Mouse (Mus musculus) hindbrain, embryonic 11.5 days (tissue): ENCODE measurements at regions not wholly inside any gene's neighbourhood (a gene's known extent, or its start where the extent isn't known, plus 50 kb on each side); places are given as distances from the start of the nearest gene placed in this dataset.

Experiments used
- ATAC-seq: fragments of 200-750 bp; cut with Nextera tagmentation; 2 replicates; pipeline ENCODE4 v1.8.0; 2017; ENCODE audit warnings: mild to moderate bottlenecking, moderate TSS enrichment, moderate library complexity; ENCODE audit not compliant: low FRiP score
- DNase-seq: peaks from one replicate; pipeline ENCODE4 v3.0.0-alpha.2; 2015; ENCODE audit warnings: low spot score
- H3K27ac ChIP-seq: fragments of 300-500 bp; sonication (generic); 2 replicates; pipeline ENCODE4 v1.5.1; 2014; ENCODE audit warnings: mild to moderate bottlenecking, low read depth, low read length
- H3K27me3 ChIP-seq: fragments of 300-500 bp; sonication (generic); 2 replicates; pipeline ENCODE4 v1.6.1; 2014; ENCODE audit warnings: mild to moderate bottlenecking, low read length, moderate library complexity, mixed read lengths; ENCODE audit not compliant: control insufficient read depth, insufficient read depth
- H3K36me3 ChIP-seq: fragments of 300-500 bp; sonication (generic); 2 replicates; pipeline ENCODE4 v1.6.1; 2014; ENCODE audit warnings: mild to moderate bottlenecking, low read length, moderate library complexity, mixed read lengths; ENCODE audit not compliant: control insufficient read depth, insufficient read depth
- H3K4me1 ChIP-seq: fragments of 300-500 bp; sonication (generic); replicated peaks from 2 replicates; pipeline ENCODE4 v1.6.1; 2014; ENCODE audit warnings: low read length, mixed read lengths; ENCODE audit not compliant: control insufficient read depth, insufficient read depth
- H3K4me2 ChIP-seq: fragments of 300-500 bp; sonication (generic); replicated peaks from 2 replicates; pipeline ENCODE4 v1.6.1; 2014; ENCODE audit warnings: mild to moderate bottlenecking, low read depth, low read length
- H3K4me3 ChIP-seq: fragments of 300-500 bp; sonication (generic); 2 replicates; pipeline ENCODE4 v1.5.1; 2014; ENCODE audit warnings: low read depth, low read length
- H3K9ac ChIP-seq: fragments of 300-500 bp; sonication (generic); 2 replicates; pipeline ENCODE4 v1.6.1; 2014; ENCODE audit warnings: low read depth, low read length
- H3K9me3 ChIP-seq: fragments of 300-500 bp; sonication (generic); 2 replicates; pipeline ENCODE4 v1.6.1; 2016; ENCODE audit warnings: low read length; ENCODE audit not compliant: control insufficient read depth
- WGBS: fragments of 180-500 bp; shearing (Covaris S2); extraction: QIAGEN DNeasy Blood & Tissue Kit; methylation state at CpG from one replicate; pipeline ENCODE4 v1.1.7; 2014; 5-methylcytosine and 5-hydroxymethylcytosine counted together

DNA sequence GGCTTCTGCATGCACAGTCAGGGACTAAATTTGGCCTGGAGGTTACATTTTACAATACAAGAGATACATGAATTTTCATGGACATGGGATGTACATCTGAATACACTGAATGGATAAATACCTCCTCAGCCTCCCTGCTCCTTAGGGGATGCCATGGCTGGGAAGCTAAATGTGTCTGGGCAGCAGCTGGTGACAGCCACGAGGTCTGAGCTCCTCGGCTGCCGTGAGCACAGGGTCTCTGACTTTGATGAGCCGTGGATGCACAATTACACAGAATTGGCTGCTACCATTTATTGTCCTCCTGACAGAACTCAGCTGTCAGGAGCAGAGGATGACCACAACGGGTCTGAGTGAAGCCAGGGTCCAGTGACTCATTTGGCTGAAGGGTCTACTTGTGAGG lies 80.3 kb upstream of the Arhgap21 start:
- Histone ChIP-seq H3K4me3 (no peak overlapping the region), H3K27ac (peak overlapping the region; percentile 70), H3K4me2 (no peak overlapping the region), H3K4me1 (0 out of 2 replicates have a peak, but pooled peaks cover 5% of the 10 kb centered on the region), H3K9ac (no peak overlapping the region), H3K9me3 (no peaks in the 10 kb centered on the region), H3K27me3 (no peaks in the 10 kb centered on the region), H3K36me3 (no peaks in the 10 kb centered on the region)
- 42% methylated on average over 5 of the region's 5 CpGs for WGBS
- DNase-seq (peak; percentile 57), ATAC-seq (peak; percentile 82)

DNA sequence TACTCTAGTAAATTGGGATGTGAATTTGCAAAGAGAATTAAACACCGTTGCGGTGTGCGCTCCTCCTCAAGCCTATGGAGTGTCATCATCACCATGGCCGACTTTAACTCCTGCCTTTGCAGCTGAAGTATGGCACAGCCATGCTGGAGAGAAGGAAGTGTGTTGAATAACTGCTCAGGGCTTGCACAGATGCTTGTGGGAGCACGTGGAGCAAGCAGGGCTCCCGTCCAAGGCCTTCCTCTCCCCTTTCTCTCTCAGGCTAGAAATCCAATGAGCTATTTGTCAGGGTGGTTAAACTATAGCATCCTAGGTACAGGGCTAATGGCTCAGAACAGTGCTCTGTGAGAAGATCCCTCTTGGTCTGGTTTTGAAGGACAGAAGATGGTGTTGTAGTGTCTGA lies 79.5 kb upstream of the Arhgap21 start:
- ATAC-seq (no peak), DNase-seq (no peak)
- H3K36me3 ChIP-seq: no peaks in the 10 kb centered on the region
- no peak overlapping the region for H3K4me2 ChIP-seq
- 85% methylated on average over 6 of the region's 6 CpGs for WGBS
- H3K9me3 ChIP-seq: no peaks in the 10 kb centered on the region
- H3K9ac ChIP-seq: no peak overlapping the region
- 0 out of 2 replicates have a peak, but pooled peaks cover 5% of the 10 kb centered on the region for H3K4me1 ChIP-seq
- H3K27ac ChIP-seq: peak overlapping the region; percentile 70
- no peaks in the 10 kb centered on the region for H3K27me3 ChIP-seq
- no peak overlapping the region for H3K4me3 ChIP-seq

GRCm38 (mm10) chr2:21046503-21047116 lies 77.9 kb upstream of the Arhgap21 start:
- peak; percentile 34 for DNase-seq
- peak; percentile 21; the same call in 1 of the 2 replicates for ATAC-seq
- Histone ChIP-seq H3K4me3 (no peak overlapping the region), H3K4me1 (0 out of 2 replicates have a peak, but pooled peaks cover 5% of the 10 kb centered on the region), H3K36me3 (no peaks in the 10 kb centered on the region), H3K9ac (no peak overlapping the region), H3K27ac (peak overlapping the region; percentile 58), H3K4me2 (no peak overlapping the region), H3K27me3 (no peaks in the 10 kb centered on the region), H3K9me3 (no peaks in the 10 kb centered on the region)
- WGBS: 41% methylated on average over 9 of the region's 9 CpGs

DNA sequence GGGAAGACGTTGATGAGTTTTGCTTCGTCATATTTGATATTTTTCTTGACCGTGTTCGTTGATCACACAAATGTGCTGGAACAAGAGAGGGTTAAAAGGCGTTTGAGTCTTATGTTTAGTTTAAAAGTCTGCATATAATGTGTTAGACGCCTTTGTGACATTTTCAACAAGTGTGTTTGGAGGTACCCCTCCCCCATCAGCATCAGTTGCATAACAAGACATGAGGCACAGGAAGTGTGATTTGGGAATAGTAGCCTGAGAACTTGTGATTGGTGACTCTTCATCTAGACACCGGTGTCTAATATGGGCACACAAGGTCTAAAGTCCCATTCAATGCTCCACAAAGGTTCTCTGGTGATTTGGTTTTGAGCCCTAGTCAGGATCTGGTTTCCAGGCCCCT lies 76.1 kb upstream of the Arhgap21 start:
- Histone ChIP-seq H3K9me3 (no peaks in the 10 kb centered on the region), H3K4me3 (no peak overlapping the region), H3K4me2 (no peak overlapping the region), H3K9ac (no peak overlapping the region), H3K27me3 (no peaks in the 10 kb centered on the region), H3K27ac (0 out of 2 replicates have a peak overlapping the region, but pooled peaks have one; percentile 77), H3K4me1 (0 out of 2 replicates have a peak, but pooled peaks cover 5% of the 10 kb centered on the region), H3K36me3 (no peaks in the 10 kb centered on the region)
- ATAC-seq: no peak
- 85% methylated on average over 7 of the region's 7 CpGs for WGBS
- no peak for DNase-seq

DNA sequence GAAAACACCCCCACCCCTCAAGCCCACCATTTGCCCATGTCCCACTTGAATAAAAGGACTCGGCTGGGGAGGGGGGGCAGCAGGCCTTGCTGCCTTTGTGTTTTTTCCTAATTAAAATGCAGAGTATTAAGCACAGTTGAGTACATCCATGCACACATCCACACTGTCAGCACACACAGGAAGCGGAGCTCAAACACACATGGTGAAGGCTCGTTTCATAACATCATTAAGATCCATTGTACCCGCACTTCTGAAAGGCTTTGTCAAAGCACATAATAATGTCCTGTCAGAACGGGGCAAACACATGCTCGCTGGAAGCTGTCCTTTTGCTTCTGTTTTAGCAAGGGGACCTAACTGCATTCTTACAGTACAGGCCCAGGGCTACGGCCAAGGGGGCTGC lies 75.3 kb upstream of the Arhgap21 start:
- H3K4me2 ChIP-seq: no peak overlapping the region
- H3K27me3 ChIP-seq: no peaks in the 10 kb centered on the region
- peak overlapping the region; percentile 77 for H3K27ac ChIP-seq
- no peaks in the 10 kb centered on the region for H3K9me3 ChIP-seq
- H3K36me3 ChIP-seq: no peaks in the 10 kb centered on the region
- peak; percentile 46 for DNase-seq
- ATAC-seq: peak; percentile 78
- H3K9ac ChIP-seq: no peak overlapping the region; the same call in 1 of the 2 replicates
- WGBS: 27% methylated on average over 7 of the region's 7 CpGs
- H3K4me1 ChIP-seq: 0 out of 2 replicates have a peak, but pooled peaks cover 5% of the 10 kb centered on the region
- H3K4me3 ChIP-seq: no peak overlapping the region

- Histone ChIP-seq H3K27ac (peak overlapping the region; percentile 77; the same call in 1 of the 2 replicates), H3K9me3 (no peaks in the 10 kb centered on the region), H3K27me3 (no peaks in the 10 kb centered on the region), H3K4me3 (no peak overlapping the region), H3K4me2 (no peak overlapping the region), H3K9ac (no peak overlapping the region), H3K4me1 (0 out of 2 replicates have a peak, but pooled peaks cover 5% of the 10 kb centered on the region), H3K36me3 (no peaks in the 10 kb centered on the region)
- ATAC-seq (peak; percentile 20; the same call in 1 of the 2 replicates), DNase-seq (peak; percentile 31)
- 40% methylated on average over 4 of the region's 4 CpGs for WGBS
Observed at GRCm38 (mm10) chr2:21043302-21043701, 74.6 kb upstream of the Arhgap21 start.

DNA sequence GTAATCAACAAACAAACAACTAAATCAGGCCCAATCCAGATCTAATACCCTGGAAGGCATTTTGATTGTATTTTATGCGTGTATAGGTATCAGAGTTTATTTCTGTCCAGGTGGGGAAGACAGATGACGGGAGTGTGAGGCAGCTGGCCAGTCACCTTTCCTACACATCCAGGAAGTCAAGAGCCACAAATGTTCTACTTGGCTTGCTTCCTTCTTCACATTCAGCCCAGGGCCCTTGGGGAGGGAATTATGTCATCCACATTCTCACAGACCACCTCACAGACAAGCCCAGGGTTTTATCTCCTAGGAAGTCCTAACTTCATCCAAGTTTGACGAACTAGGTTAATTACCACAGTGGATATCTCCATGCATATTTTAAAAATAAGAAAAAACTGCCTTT lies 68.9 kb upstream of the Arhgap21 start:
- no peaks in the 10 kb centered on the region for H3K9me3 ChIP-seq
- no peaks in the 10 kb centered on the region for H3K27me3 ChIP-seq
- WGBS: 93% methylated on average over 3 of the region's 3 CpGs
- ATAC-seq (no peak), DNase-seq (no peak)
- no peaks in the 10 kb centered on the region for H3K36me3 ChIP-seq
- no peak overlapping the region for H3K4me3 ChIP-seq
- no peaks in the 10 kb centered on the region for H3K4me1 ChIP-seq
- no peak overlapping the region for H3K9ac ChIP-seq
- H3K27ac ChIP-seq: no peak overlapping the region
- no peak overlapping the region for H3K4me2 ChIP-seq

DNA sequence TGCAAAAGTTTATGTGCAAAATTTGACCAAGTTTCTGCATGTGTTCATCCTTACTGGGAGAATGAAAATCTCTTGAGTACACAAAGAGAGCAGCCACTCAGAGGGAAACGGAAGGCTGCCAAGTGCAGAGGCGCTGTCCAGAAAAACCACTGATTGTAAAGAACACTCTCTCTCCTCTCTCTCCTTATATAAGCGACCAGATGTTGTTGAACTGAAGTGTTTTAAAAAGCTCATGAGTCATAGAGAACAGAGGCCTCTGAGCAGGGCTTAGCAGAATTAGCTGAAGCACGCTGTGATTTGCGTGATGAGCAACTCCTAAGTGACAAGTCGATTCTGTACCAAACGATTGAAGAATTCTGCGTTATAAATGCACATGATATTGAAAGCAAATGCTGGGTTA lies 68.5 kb upstream of the Arhgap21 start:
- Histone ChIP-seq H3K4me3 (no peak overlapping the region), H3K27me3 (no peaks in the 10 kb centered on the region), H3K9me3 (no peaks in the 10 kb centered on the region), H3K9ac (no peak overlapping the region), H3K4me1 (no peaks in the 10 kb centered on the region), H3K27ac (no peak overlapping the region), H3K4me2 (no peak overlapping the region), H3K36me3 (no peaks in the 10 kb centered on the region)
- no peak for DNase-seq
- ATAC-seq: no peak
- WGBS: 77% methylated on average over 8 of the region's 8 CpGs
